Mouse (Mus musculus): ENCODE results near the gene D030056L22Rik.

- no peak for TF ChIP-seq POLR2A (IDR thresholded peaks at IDR 0.05; ENCODE audit: insufficient read depth, low read depth, low read length)
- TF ChIP-seq CTCF (IDR thresholded peaks at IDR 0.05): no peak
- TF ChIP-seq EP300 (IDR thresholded peaks at IDR 0.05; ENCODE audit: insufficient read depth, low read depth, low read length): no peak
These were observed 34.4 kb downstream of the D030056L22Rik start for GRCm38 (mm10) chr19:18747379-18747778.

All from heart, adult 2 months (tissue).